Mouse (Mus musculus) T-helper 2 cell (primary cell): Measurements from ENCODE around the gene Lrrc18.

Source experiments
- in situ Hi-C: fragments of 300-600 bp; cut with MboI, MseI; formaldehyde crosslinking; loops from one replicate; pipeline ENCODE4 v1.15.1; 2025; ENCODE audit warnings: high pct_unique_total_duplicates

Lrrc18 gene

DNA sequence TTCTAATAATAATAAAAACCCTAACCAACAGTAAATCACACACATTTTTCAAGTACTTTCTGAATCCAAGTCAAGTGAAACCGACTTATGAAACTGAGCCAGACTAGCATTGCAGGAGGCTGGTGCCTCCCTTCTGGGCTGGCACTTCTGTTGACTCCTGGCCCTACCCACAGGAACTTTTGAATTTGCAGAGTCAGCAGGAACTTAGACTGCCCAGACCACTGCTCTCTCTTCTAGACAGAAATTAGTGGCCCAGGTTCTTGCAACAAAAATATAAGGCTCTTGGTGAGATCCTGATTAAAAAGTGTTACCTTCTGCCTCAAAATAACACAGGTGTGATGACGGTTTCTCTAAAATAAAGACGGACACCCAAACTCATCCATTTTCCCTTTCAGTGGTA lies 54.0 kb downstream of the Lrrc18 start:
- in situ Hi-C loops = no loop called here

DNA sequence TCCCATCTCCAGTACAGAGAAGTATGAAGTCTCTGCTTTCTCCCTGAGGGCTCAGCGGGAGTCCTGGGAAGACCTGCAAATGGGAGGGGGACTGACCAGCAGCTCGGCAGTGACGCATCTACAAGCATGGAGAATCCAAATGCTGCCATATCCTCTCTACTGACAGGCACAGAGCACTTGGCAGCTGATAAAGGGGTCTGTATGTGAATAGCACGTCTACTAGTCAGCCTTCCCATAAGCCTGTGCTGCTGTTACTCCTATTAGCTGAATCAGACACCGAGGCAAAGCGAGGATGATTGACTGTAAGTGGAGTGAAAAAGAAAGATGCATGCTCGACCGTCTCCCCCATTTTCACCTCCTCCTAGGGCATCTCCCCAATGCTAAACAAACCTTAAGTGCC lies 62.3 kb downstream of the Lrrc18 start:
- in situ Hi-C loops = no loop called here

DNA sequence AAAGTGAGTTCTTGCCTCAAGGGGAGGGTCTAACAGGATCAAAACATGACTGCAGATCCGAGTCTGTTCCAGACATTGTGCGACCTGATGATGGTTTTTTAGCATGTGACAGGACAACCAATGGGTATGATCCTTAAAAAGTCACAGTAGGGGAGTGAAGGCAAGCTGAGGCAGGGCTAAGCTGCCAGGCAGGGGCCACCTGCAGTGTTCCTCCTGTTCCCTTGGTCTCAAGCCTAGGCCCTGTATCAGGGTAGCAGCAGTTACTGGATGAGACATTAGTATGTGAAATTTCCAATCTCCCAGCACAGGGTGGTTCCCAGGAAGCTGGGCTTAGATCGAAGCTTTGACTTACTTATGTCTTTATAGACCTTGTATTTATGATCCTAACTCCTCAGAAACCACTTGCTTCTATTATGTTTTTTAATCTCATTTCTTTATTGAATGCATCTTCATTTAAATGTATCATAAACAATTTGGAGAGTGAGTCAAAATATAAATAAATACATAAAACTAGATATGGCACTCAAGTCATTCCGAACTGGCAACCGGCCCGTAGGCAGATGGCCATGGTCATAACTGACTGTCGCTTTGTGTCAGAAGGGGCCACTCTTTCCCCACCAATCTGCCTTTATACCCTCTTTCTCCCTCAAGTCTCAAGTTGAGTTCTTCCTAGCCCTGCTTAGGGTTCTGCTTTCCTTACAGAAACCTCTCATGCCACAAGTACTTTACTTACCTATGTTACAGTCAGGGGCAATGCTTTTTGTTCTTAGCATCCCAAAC lies 67.9 kb downstream of the Lrrc18 start:
- in situ Hi-C loops = no loop called here

DNA sequence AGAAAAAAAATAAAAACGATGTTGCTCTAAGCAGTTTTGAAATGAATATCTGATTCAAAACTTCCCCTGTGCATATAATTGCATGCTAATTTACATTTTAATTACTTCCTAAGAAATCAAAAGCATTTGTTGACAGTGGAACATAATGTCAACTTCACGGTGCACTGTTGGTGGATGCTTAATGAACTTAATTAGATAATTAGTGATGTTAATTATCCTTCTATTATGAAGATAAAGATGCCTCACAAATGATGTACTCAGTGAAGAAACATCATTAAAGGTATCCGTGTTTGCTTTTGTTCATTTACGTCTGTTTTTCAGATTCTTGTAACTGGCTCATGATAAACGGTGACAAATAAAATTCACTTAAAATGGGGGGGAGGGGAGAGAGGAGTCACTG lies 71.8 kb downstream of the Lrrc18 start:
- in situ Hi-C loops = no loop called here
